Mouse (Mus musculus) midbrain, embryonic 13.5 days (tissue): ENCODE measurements around the gene Musk. TPM values are rescaled to one million over a fixed set of nuclear protein-coding genes. Genes with fewer than 3 reads are reported as not detected.

ENCODE experiments used
- ATAC-seq: fragments of 200-750 bp; cut with Nextera tagmentation; 2 replicates; pipeline ENCODE4 v1.8.0; 2017; ENCODE audit warnings: mild to moderate bottlenecking, moderate TSS enrichment, moderate library complexity
- H3K27ac ChIP-seq: fragments of 300-500 bp; sonication (generic); 2 replicates; pipeline ENCODE4 v1.5.1; 2015; ENCODE audit warnings: inconsistent platforms, mild to moderate bottlenecking, moderate library complexity
- H3K27me3 ChIP-seq: fragments of 300-500 bp; sonication (generic); 2 replicates; pipeline ENCODE4 v1.6.1; 2015; ENCODE audit warnings: mild to moderate bottlenecking, inconsistent platforms
- H3K36me3 ChIP-seq: fragments of 300-500 bp; sonication (generic); 2 replicates; pipeline ENCODE4 v1.6.1; 2015; ENCODE audit warnings: mild to moderate bottlenecking, inconsistent platforms
- H3K4me1 ChIP-seq: fragments of 300-500 bp; sonication (generic); replicated peaks from 2 replicates; pipeline ENCODE4 v1.6.1; 2015; ENCODE audit warnings: inconsistent platforms
- H3K4me2 ChIP-seq: fragments of 300-500 bp; sonication (generic); replicated peaks from 2 replicates; pipeline ENCODE4 v1.6.1; 2015; ENCODE audit warnings: moderate library complexity, mild to moderate bottlenecking, inconsistent platforms
- H3K4me3 ChIP-seq: fragments of 300-500 bp; sonication (generic); replicated peaks from 2 replicates; pipeline ENCODE4 v1.5.1; 2015; ENCODE audit warnings: mild to moderate bottlenecking, inconsistent platforms
- H3K9ac ChIP-seq: fragments of 300-500 bp; sonication (generic); replicated peaks from 2 replicates; pipeline ENCODE4 v1.6.1; 2015; ENCODE audit warnings: mild to moderate bottlenecking, inconsistent platforms
- H3K9me3 ChIP-seq: fragments of 300-500 bp; sonication (generic); 2 replicates; pipeline ENCODE4 v1.6.1; 2016; ENCODE audit warnings: mild to moderate bottlenecking, inconsistent platforms
- WGBS: fragments of 180-500 bp; shearing (Covaris S2); methylation state at CpG from one replicate; pipeline ENCODE4 v1.1.7; 2015; 5-methylcytosine and 5-hydroxymethylcytosine counted together
- polyA plus RNA-seq: library from polyadenylated mRNA; unstranded; fragments of >200 nt; fragmentation: Nextera tagmentation; extraction: Ambion mirVana; gene quantifications from 2 replicates; pipeline ENCODE4 v1.2.1, GENCODE M21; 2015

The Musk gene
- polyA plus RNA-seq, 1 experiment from 2014 or later = not detected

DNA sequence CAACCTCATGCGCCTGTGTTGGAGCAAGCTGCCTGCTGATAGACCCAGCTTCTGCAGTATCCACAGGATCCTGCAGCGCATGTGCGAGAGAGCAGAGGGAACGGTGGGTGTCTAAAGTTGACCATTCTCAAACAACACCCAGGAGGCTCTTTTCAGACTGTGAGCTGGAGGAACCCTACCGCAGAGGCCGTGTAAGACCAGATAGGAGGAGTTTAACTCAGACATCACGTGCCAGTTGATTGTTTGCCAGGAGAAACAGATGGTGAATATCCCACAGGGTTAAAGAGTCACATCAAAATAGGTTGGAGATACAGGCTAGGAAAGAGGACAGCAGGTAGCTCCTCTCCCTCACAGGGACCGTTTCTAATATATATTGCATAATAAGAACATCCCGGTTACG lies 87.8 kb downstream of the Musk start:
- no peaks in the 10 kb centered on the region for H3K4me1 ChIP-seq
- no peak for ATAC-seq
- whole genome bisulfite sequencing = 90% methylated on average over 10 of the region's 10 CpGs
- H3K9ac ChIP-seq = no peak overlapping the region
- H3K27ac ChIP-seq = no peak overlapping the region
- no peaks in the 10 kb centered on the region for H3K27me3 ChIP-seq
- no peak overlapping the region for H3K4me3 ChIP-seq
- H3K4me2 ChIP-seq = no peak overlapping the region
- no peaks in the 10 kb centered on the region for H3K9me3 ChIP-seq
- H3K36me3 ChIP-seq = no peaks in the 10 kb centered on the region

DNA sequence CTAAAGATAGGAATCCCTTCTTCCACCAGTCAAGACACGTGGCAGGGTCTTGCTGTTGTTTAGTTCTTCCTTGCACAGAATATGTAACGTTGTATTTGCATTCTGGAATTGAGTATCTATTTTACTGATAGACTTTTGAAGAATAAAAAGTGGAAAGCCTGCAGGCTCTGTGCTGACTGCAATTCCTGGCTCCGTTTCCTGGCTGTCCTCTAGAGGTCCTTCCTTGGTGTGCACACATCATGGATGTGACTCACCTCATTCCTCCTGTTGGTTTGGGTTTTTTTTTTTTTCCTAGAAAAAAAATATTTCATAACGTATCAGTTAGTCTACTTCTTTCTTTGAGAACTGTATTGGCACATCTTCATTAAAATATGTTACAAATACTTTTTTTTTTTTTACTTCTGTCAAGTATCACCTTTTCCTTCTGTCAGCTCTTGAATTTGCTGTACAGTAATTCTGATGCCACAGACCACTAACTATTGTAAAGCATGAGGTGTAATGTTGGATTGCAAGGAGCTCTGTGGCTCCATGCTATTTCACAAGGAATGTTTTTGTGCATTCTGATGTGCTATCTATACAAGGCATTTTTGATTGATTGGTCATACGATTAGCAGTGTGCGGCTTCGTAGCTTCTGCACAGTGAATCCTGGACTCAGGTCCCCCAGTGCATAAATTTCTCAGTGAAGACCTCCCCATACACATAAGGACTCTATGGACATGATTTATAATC lies 88.5 kb downstream of the Musk start:
- ATAC-seq = no peak
- H3K9me3 ChIP-seq = no peaks in the 10 kb centered on the region
- no peak overlapping the region for H3K9ac ChIP-seq
- H3K4me1 ChIP-seq = no peaks in the 10 kb centered on the region
- no peaks in the 10 kb centered on the region for H3K36me3 ChIP-seq
- H3K27ac ChIP-seq = no peak overlapping the region
- no peaks in the 10 kb centered on the region for H3K27me3 ChIP-seq
- 87% methylated on average over 7 of the region's 7 CpGs for WGBS
- H3K4me2 ChIP-seq = no peak overlapping the region
- H3K4me3 ChIP-seq = no peak overlapping the region

DNA sequence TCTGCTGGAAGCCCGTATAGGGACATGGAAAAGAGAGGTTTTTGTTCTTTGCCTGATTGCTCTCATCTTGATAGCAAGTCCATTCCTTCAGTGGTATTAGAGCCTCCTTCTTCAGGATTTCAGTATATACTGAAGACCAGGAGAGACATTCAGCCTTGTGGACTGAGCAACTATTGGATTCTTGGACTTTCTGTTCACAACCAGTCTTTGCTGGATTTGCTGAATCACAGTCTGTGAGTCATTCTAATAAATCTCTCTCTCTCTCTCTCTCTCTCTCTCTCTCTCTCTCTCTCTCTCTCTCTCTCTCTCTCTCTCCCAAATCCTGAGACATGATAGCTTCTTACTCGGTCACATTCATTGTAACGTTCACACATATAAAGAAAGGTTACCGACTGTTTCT lies 93.4 kb downstream of the Musk start:
- no peak overlapping the region for H3K4me2 ChIP-seq
- H3K36me3 ChIP-seq = no peaks in the 10 kb centered on the region
- WGBS = 93% methylated on average over 4 of the region's 4 CpGs
- H3K4me1 ChIP-seq = no peaks in the 10 kb centered on the region
- H3K9me3 ChIP-seq = no peaks in the 10 kb centered on the region
- ATAC-seq = no peak
- no peak overlapping the region for H3K27ac ChIP-seq
- H3K4me3 ChIP-seq = no peak overlapping the region
- no peaks in the 10 kb centered on the region for H3K27me3 ChIP-seq
- no peak overlapping the region for H3K9ac ChIP-seq

DNA sequence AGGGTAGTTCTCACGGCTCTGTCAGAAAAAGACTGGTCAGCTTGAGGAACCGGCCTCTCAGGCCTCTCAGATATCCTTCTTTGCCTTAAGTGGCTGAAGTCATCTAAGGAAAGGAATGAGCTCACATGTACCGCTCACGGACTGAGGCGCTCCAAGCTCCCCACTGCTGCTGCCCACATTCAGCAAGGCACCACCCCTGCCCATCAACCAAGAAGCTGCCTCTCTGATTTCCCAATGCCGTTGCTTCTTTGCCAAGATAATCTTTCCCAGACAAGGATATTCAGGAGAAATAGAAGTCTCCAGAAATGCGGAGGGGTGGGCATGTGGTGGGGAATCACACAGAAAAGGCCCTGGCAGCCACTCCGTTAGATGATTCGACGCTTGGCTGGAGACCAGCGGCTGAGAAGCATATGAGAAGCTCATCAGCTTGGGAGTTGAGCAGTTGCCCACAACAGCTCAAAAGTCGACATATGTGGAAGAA lies 115.1 kb downstream of the Musk start:
- H3K9ac ChIP-seq = no peak overlapping the region
- no peaks in the 10 kb centered on the region for H3K4me1 ChIP-seq
- no peaks in the 10 kb centered on the region for H3K27me3 ChIP-seq
- H3K4me2 ChIP-seq = no peak overlapping the region
- H3K36me3 ChIP-seq = no peaks in the 10 kb centered on the region
- no peak overlapping the region for H3K27ac ChIP-seq
- WGBS = 92% methylated on average over 12 of the region's 12 CpGs
- no peaks in the 10 kb centered on the region for H3K9me3 ChIP-seq
- H3K4me3 ChIP-seq = no peak overlapping the region
- ATAC-seq = no peak

DNA sequence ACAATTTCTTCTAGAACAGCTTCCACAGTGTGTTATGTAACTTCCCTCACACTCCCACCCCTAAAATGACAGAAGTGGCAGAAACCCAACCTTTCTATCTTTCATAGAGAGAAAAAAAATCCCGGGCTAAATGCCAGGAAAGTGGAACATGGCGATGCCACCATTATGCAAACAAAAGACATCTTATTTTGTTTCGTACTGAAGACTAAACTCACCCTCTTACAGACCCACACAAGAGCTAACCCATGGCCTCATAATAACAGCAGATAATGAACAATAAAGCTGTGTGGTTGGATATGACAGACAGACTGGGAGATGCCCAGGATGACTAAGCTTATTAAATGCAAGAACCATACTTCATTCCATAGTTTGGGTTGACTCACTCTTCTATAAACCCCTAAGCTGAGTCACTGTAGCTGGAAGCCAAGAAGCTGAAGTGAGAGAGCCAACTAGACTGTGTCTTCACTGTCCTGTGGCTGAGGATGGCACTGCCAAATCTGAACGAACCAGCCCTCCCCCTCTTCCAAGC lies 116.3 kb downstream of the Musk start:
- WGBS = 83% methylated on average over 4 of the region's 4 CpGs

DNA sequence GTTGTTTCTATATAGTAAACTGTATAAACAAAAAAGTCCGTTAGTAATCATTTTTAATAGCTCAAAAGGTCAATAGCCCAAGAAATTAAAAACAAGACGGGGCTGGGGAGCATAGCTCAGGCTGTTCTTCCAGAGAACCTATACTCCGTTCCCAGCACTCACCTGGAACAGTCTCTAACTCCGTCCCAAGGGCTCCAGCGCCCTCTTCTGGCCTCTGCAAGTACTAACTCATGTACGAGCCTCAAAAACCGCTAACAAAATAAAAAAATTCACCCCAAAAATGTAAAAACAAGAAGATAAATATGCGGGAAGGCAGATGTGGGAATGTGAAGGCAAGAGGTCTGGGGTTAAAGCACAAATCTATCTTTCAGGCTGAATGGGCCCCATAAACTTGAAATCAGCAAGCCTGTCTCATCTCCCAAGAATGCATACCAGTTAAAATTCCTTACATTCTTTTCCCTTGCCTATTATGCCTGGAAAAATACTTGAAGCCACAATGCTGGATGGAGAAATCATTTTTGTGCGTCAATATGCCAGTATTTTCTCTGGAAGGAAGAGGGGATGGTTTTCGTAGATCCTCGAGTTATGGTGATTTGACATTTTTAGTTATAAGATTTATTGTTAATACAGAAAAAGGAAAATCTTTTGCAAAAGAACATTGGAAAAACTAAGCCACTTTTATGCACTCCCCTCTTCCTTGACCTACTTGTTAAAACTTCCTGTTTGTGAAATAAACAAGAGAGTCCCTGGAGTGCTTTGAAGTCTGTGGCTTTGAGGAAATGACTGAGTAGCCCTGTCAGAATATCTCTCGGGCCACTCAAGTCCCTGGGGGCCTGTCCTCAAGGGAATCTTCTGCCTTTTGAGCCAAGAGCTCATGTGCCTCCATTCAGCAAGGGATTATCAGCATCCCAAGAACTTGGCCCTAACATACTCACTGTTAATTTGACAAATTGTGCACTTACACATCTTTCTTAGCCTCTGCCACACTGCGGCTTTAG lies 127.7 kb downstream of the Musk start:
- Histone ChIP-seq H3K4me2 (no peak overlapping the region), H3K4me1 (no peaks in the 10 kb centered on the region)
- WGBS = 80% methylated on average over 13 of the region's 13 CpGs

More for the DNA sequence above, 116.3 kb downstream of the Musk start:
- no peak overlapping the region for H3K27ac ChIP-seq
- H3K4me1 ChIP-seq = no peaks in the 10 kb centered on the region
- ATAC-seq = no peak
- no peaks in the 10 kb centered on the region for H3K9me3 ChIP-seq
- H3K27me3 ChIP-seq = no peaks in the 10 kb centered on the region
- H3K4me2 ChIP-seq = no peak overlapping the region
- H3K9ac ChIP-seq = no peak overlapping the region
- H3K4me3 ChIP-seq = no peak overlapping the region
- H3K36me3 ChIP-seq = no peaks in the 10 kb centered on the region

DNA sequence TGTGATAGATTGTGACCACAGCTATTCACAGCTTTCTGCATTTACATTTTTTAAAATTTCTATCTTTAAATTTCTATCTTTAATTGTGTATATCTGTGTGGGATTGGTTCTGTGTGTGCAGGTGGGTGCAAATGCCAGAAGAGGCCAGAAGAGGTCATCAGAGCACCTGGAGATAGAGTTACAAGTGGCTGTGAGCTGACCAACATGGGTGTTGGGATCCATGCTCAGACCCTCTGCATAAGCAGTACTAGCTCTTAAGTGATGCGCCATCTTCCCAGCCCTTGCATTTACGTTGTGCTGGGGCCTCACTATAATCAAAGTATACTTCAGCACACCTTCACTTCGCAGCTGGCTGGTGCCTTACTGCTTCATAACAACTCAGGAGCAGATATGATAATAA lies 129.8 kb downstream of the Musk start:
- 92% methylated on average over 3 of the region's 3 CpGs for WGBS
- no peaks in the 10 kb centered on the region for H3K9me3 ChIP-seq
- no peak overlapping the region for H3K9ac ChIP-seq
- H3K4me1 ChIP-seq = no peaks in the 10 kb centered on the region
- H3K27ac ChIP-seq = no peak overlapping the region
- no peaks in the 10 kb centered on the region for H3K27me3 ChIP-seq
- H3K4me2 ChIP-seq = no peak overlapping the region
- H3K36me3 ChIP-seq = no peaks in the 10 kb centered on the region
- ATAC-seq = no peak
- no peak overlapping the region for H3K4me3 ChIP-seq

More for the DNA sequence above, 127.7 kb downstream of the Musk start:
- no peaks in the 10 kb centered on the region for H3K36me3 ChIP-seq
- H3K27me3 ChIP-seq = no peaks in the 10 kb centered on the region
- no peaks in the 10 kb centered on the region for H3K9me3 ChIP-seq
- H3K9ac ChIP-seq = no peak overlapping the region
- H3K4me3 ChIP-seq = no peak overlapping the region
- no peak for ATAC-seq
- H3K27ac ChIP-seq = no peak overlapping the region

DNA sequence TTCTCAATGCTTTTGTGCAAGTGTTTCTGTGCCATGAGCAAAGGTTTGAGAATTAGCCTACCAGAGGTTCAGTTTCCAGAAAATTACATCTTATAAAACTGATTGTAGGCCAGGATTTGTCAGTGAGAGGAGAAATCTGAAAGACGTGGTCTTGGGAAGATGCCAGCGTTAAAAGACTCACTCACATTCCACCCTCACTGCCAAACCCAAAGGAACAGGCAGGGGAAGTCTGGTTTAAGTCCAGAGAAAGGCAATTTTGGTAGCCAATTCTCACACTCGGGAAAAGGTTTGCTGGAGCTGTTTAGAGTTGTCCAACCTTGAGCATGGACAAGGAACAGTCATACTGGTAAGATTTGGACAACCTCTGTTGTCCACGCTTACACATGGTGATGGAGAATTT lies 131.6 kb downstream of the Musk start:
- no peaks in the 10 kb centered on the region for H3K9me3 ChIP-seq
- H3K36me3 ChIP-seq = no peaks in the 10 kb centered on the region
- ATAC-seq = no peak
- no peaks in the 10 kb centered on the region for H3K4me1 ChIP-seq
- no peak overlapping the region for H3K4me2 ChIP-seq
- no peak overlapping the region for H3K4me3 ChIP-seq
- H3K27ac ChIP-seq = no peak overlapping the region
- no peaks in the 10 kb centered on the region for H3K27me3 ChIP-seq
- WGBS = 80% methylated on average over 4 of the region's 4 CpGs
- no peak overlapping the region for H3K9ac ChIP-seq

DNA sequence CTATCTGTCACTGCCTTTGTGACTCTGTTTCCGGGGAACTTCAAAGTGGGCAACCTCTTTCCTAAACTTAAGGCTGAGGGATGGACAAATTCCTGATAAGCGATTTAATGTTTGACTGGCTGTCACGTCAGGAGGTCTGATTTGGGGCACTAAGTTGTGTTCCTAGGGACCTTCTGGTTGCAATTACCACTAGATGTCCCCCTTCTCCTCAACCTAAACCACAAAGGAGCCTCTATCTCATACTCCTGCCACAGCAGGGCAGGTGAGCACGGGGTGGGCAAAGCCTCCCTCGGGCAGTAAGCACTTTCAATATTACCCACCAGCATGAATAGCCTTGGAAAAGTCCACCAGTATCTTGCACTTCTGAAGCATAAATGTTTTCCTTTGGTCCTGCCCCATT lies 133.5 kb downstream of the Musk start:
- no peaks in the 10 kb centered on the region for H3K9me3 ChIP-seq
- H3K27me3 ChIP-seq = no peaks in the 10 kb centered on the region
- H3K4me2 ChIP-seq = no peak overlapping the region
- H3K4me1 ChIP-seq = no peaks in the 10 kb centered on the region
- no peak for ATAC-seq
- no peaks in the 10 kb centered on the region for H3K36me3 ChIP-seq
- WGBS = 48% methylated on average over 5 of the region's 5 CpGs
- H3K4me3 ChIP-seq = no peak overlapping the region
- no peak overlapping the region for H3K9ac ChIP-seq
- no peak overlapping the region for H3K27ac ChIP-seq

DNA sequence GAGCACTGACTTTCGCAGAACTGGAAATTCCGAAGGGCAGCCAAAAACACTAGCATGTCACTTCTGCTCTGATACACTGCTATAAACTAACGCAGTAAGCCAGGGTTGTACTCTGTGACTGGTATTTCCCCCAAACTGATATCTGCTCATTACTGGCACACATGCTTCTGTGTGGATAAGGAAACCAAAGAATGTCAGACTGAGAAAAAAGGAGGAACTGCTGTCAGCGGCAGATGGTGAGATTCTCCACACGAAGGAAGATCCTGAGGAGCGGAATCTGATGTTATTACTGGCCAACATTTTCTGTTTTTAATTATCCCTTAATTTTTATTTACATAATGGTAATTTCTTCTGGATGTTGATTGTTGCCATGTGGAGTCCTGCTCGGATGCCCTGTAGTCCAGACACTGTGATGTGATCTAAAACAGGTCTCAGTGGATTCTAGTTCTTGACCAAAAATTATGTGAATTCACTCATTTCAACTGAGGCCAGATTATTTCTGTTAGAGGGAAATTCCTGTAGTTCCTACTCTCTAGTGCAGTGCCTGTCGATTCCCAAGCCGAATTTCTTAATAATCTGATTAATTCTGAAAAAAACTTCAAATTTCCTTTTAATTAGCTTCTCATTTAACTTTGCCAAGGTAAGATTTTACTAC lies 137.6 kb downstream of the Musk start:
- WGBS = 91% methylated on average over 9 of the region's 9 CpGs
- Histone ChIP-seq H3K36me3 (no peaks in the 10 kb centered on the region), H3K27me3 (no peaks in the 10 kb centered on the region), H3K27ac (no peak overlapping the region), H3K4me2 (no peak overlapping the region), H3K9ac (no peak overlapping the region), H3K4me1 (no peaks in the 10 kb centered on the region), H3K9me3 (no peaks in the 10 kb centered on the region), H3K4me3 (no peak overlapping the region)
- no peak for ATAC-seq
